Mouse (Mus musculus): ENCODE measurements around the gene Cenpp.
A peak's percentile ranks its signal among the peaks of the same experiment; 100 is the strongest.

The Cenpp gene

GRCm38 (mm10) chr13:49507176-49507575, 145.4 kb downstream of the Cenpp start:
- DNase-seq = no peak

GRCm38 (mm10) chr13:49505776-49506175, 146.8 kb downstream of the Cenpp start:
- DNase-seq = no peak

- DNase-seq = no peak
Measured at GRCm38 (mm10) chr13:49504510-49504909, 148.1 kb downstream of the Cenpp start, which contains the start of gene Ecm2. Gene Ecm2 (plus strand): TSS chr13:49504810.

- DNase-seq = no peak
Measured at GRCm38 (mm10) chr13:49492376-49493368, 159.9 kb downstream of the Cenpp start, which contains the start of gene Tes3-ps. Gene Tes3-ps (plus strand): TSS chr13:49493318.

GRCm38 (mm10) chr13:49485388-49485787, 167.2 kb downstream of the Cenpp start:
- no peak for DNase-seq

GRCm38 (mm10) chr13:49480551-49480950, 172.0 kb downstream of the Cenpp start:
- DNase-seq = peak; percentile 56 to 61

GRCm38 (mm10) chr13:49480057-49480456, 172.5 kb downstream of the Cenpp start:
- peak; percentile 65 to 75 for DNase-seq

GRCm38 (mm10) chr13:49479399-49479798, 173.2 kb downstream of the Cenpp start:
- peak in 1 of 2 experiments; percentile 28 for DNase-seq

- no peak for DNase-seq
Measured at GRCm38 (mm10) chr13:49478851-49479374, 173.7 kb downstream of the Cenpp start.

GRCm38 (mm10) chr13:49477887-49478286, 174.7 kb downstream of the Cenpp start:
- DNase-seq = no peak

- no peak for DNase-seq
Measured at GRCm38 (mm10) chr13:49472676-49473005, 179.9 kb downstream of the Cenpp start.

GRCm38 (mm10) chr13:49471981-49472675, 180.5 kb downstream of the Cenpp start:
- DNase-seq = no peak

- DNase-seq = peak; percentile 40 to 60
Measured at GRCm38 (mm10) chr13:49470806-49471205, 181.8 kb downstream of the Cenpp start.

GRCm38 (mm10) chr13:49470319-49470718, 182.3 kb downstream of the Cenpp start:
- DNase-seq = no peak

GRCm38 (mm10) chr13:49469002-49469401, 183.6 kb downstream of the Cenpp start:
- DNase-seq = peak; percentile 63 to 74

GRCm38 (mm10) chr13:49467585-49467984, 185.0 kb downstream of the Cenpp start:
- no peak for DNase-seq

GRCm38 (mm10) chr13:49466393-49467075, 186.1 kb downstream of the Cenpp start:
- peak; percentile 65 to 75 for DNase-seq

GRCm38 (mm10) chr13:49465875-49466274, 186.7 kb downstream of the Cenpp start:
- DNase-seq = no peak

- no peak for DNase-seq
Measured at GRCm38 (mm10) chr13:49462921-49463320, 189.7 kb downstream of the Cenpp start.

GRCm38 (mm10) chr13:49461458-49462132, 191.0 kb downstream of the Cenpp start:
- no peak for DNase-seq

- DNase-seq = no peak
Measured at GRCm38 (mm10) chr13:49460692-49461414, 191.7 kb downstream of the Cenpp start.

Data from cerebellum, postnatal 10 days (tissue).